Mouse (Mus musculus) myocyte (in vitro differentiated cells): ENCODE results near the gene Pwp1. TPM values are rescaled to one million over a fixed set of nuclear protein-coding genes. Genes with fewer than 3 reads are reported as not detected.
A peak's percentile ranks its signal among the peaks of the same experiment; 100 is the strongest.

Experiments
- H3K27me3 ChIP-seq: one replicate; pipeline ENCODE4 v1.6.1; 2011; ENCODE audit not compliant: control insufficient read depth, insufficient read depth, insufficient read length
- H3K36me3 ChIP-seq: one replicate; pipeline ENCODE4 v1.6.1; 2011; ENCODE audit not compliant: control insufficient read depth, insufficient read depth
- H3K4me2 ChIP-seq: one replicate; pipeline ENCODE4 v1.6.1; 2011; ENCODE audit warnings: low read depth, control low read depth
- H3K4me3 ChIP-seq: one replicate; pipeline ENCODE4 v1.5.1; 2011; ENCODE audit warnings: mild to moderate bottlenecking, control low read depth, moderate library complexity
- H3K79me2 ChIP-seq: one replicate; pipeline ENCODE4 v1.6.1; 2011; ENCODE audit not compliant: control insufficient read depth, insufficient read depth
- H3ac ChIP-seq: one replicate; pipeline ENCODE4 v1.6.1; 2011; ENCODE audit not compliant: control insufficient read depth, insufficient read length
- CEBPB ChIP-seq: IDR thresholded peaks from 2 replicates; pipeline ENCODE4 v1.6.1; 2011; ENCODE audit warnings: mild to moderate bottlenecking, moderate library complexity; ENCODE audit not compliant: poor library complexity, insufficient read depth, severe bottlenecking
- E2F4 ChIP-seq: IDR thresholded peaks from one replicate; pipeline ENCODE4 v1.6.1; 2011; ENCODE audit warnings: mild to moderate bottlenecking, control low read depth, moderate library complexity; ENCODE audit not compliant: insufficient read depth
- MAX ChIP-seq: IDR thresholded peaks from one replicate; pipeline ENCODE4 v1.6.1; 2011; ENCODE audit warnings: low read depth, mild to moderate bottlenecking, control low read depth
- MYOD1 ChIP-seq, 3 experiments: IDR thresholded peaks; one replicate each; pipeline ENCODE4 v1.6.1; 2011; ENCODE audit warnings: control low read depth in 2 of 3, low read depth in 2 of 3, mild to moderate bottlenecking in 2 of 3, moderate library complexity in 1 of 3; ENCODE audit not compliant: insufficient read length in 2 of 3, control insufficient read depth in 1 of 3
- MYOG ChIP-seq, 3 experiments: IDR thresholded peaks; one replicate each; pipeline ENCODE4 v1.6.1; 2011; ENCODE audit warnings: control low read depth in 2 of 3, low read depth in 2 of 3, mild to moderate bottlenecking in 2 of 3; ENCODE audit not compliant: insufficient read length in 2 of 3, control insufficient read depth in 1 of 3, insufficient read depth in 1 of 3
- POLR2A ChIP-seq: IDR thresholded peaks from one replicate; pipeline ENCODE4 v1.6.1; 2011; ENCODE audit warnings: low read depth, mild to moderate bottlenecking, control low read depth, moderate library complexity; ENCODE audit not compliant: insufficient read length
- POLR2AphosphoS2 ChIP-seq: IDR thresholded peaks from one replicate; pipeline ENCODE4 v1.6.1; 2011; ENCODE audit warnings: low read depth, control low read depth; ENCODE audit not compliant: insufficient read length
- REST ChIP-seq: IDR thresholded peaks from one replicate; pipeline ENCODE4 v1.6.1; 2011; ENCODE audit warnings: mild to moderate bottlenecking, control low read depth, moderate library complexity; ENCODE audit not compliant: insufficient read depth, insufficient read length
- SRF ChIP-seq: IDR thresholded peaks from one replicate; pipeline ENCODE4 v1.6.1; 2011; ENCODE audit warnings: low read depth; ENCODE audit not compliant: control insufficient read depth, insufficient read length
- TCF12 ChIP-seq: IDR thresholded peaks from one replicate; pipeline ENCODE4 v1.6.1; 2011; ENCODE audit warnings: mild to moderate bottlenecking, control low read depth; ENCODE audit not compliant: poor library complexity, insufficient read depth, severe bottlenecking
- TCF3 ChIP-seq: IDR thresholded peaks from one replicate; pipeline ENCODE4 v1.6.1; 2011; ENCODE audit warnings: low read depth, control low read depth; ENCODE audit not compliant: insufficient read length
- USF1 ChIP-seq: IDR thresholded peaks from one replicate; pipeline ENCODE4 v1.6.1; 2011; ENCODE audit warnings: low read depth, mild to moderate bottlenecking, control low read depth, moderate library complexity
- polyA plus RNA-seq: library from polyadenylated mRNA; unstranded; fragments of >200 nt; fragmentation: generic; extraction: Trizol; gene quantifications from one replicate; pipeline ENCODE4 v1.2.1, GENCODE M21; 2012; ENCODE audit warnings: missing spikeins

The Pwp1 gene
- polyA plus RNA-seq, 1 experiment = 28.0 TPM

GRCm38 (mm10) chr10:85927676-85928445, 98.6 kb downstream of the Pwp1 start, which contains the start of gene Ascl4:
Ascl4 (plus strand) TSS chr10:85927681.
- Histone ChIP-seq H3K4me2 (peak within 1 kb of the TSS; percentile 53), H3K36me3 (no peaks in the 10 kb centered on the region), H3ac (no peak within 1 kb of the TSS), H3K27me3 (peaks cover 27% of the 10 kb centered on the region), H3K79me2 (no peaks in the 10 kb centered on the region), H3K4me3 (no peak within 1 kb of the TSS)
- TF ChIP-seq REST (no peak), TCF12 (no peak), MYOD1 (IDR thresholded peaks at IDR 0.05; ENCODE audit: control insufficient read depth in 1 of 3, insufficient read length in 2 of 3, low read depth in 2 of 3) (no peak), CEBPB (no peak), POLR2A (no peak), MYOG (IDR thresholded peaks at IDR 0.05; ENCODE audit: control insufficient read depth in 1 of 3, insufficient read depth in 1 of 3, insufficient read length in 2 of 3, low read depth in 2 of 3) (no peak), E2F4 (no peak), USF1 (no peak), POLR2AphosphoS2 (no peak), SRF (no peak), MAX (no peak)

- H3K79me2 ChIP-seq = no peaks in the 10 kb centered on the region
- H3K4me3 ChIP-seq = no peak overlapping the region
- no peak overlapping the region for H3ac ChIP-seq
- H3K36me3 ChIP-seq = no peaks in the 10 kb centered on the region
- TF ChIP-seq MYOD1 (IDR thresholded peaks at IDR 0.05; ENCODE audit: control insufficient read depth in 1 of 3, insufficient read length in 2 of 3, low read depth in 2 of 3) = no peak
- no peak for TF ChIP-seq CEBPB
- no peak for TF ChIP-seq MAX
- no peak for TF ChIP-seq MYOG (IDR thresholded peaks at IDR 0.05; ENCODE audit: control insufficient read depth in 1 of 3, insufficient read depth in 1 of 3, insufficient read length in 2 of 3, low read depth in 2 of 3)
- no peak for TF ChIP-seq TCF3
- TF ChIP-seq TCF12 = no peak
- no peak for TF ChIP-seq POLR2AphosphoS2
- TF ChIP-seq REST = no peak
- no peak for TF ChIP-seq POLR2A
- TF ChIP-seq USF1 = no peak
- TF ChIP-seq SRF = no peak
- TF ChIP-seq E2F4 = no peak
- H3K4me2 ChIP-seq = peak overlapping the region; percentile 53
- peaks cover 20% of the 10 kb centered on the region for H3K27me3 ChIP-seq
These were observed 99.4 kb downstream of the Pwp1 start for GRCm38 (mm10) chr10:85928499-85929207.

- Histone ChIP-seq H3K4me2 (no peak overlapping the region), H3K4me3 (no peak overlapping the region)
These were observed 99.9 kb downstream of the Pwp1 start for GRCm38 (mm10) chr10:85929208-85929591.

GRCm38 (mm10) chr10:85929962-85930361, 100.7 kb downstream of the Pwp1 start:
- H3K36me3 ChIP-seq = no peaks in the 10 kb centered on the region
- no peaks in the 10 kb centered on the region for H3K79me2 ChIP-seq
- TF ChIP-seq TCF3 = no peak
- TF ChIP-seq TCF12 = no peak
- no peak for TF ChIP-seq POLR2AphosphoS2
- no peak for TF ChIP-seq MYOG (IDR thresholded peaks at IDR 0.05; ENCODE audit: control insufficient read depth in 1 of 3, insufficient read depth in 1 of 3, insufficient read length in 2 of 3, low read depth in 2 of 3)
- no peak for TF ChIP-seq CEBPB
- TF ChIP-seq POLR2A = no peak
- no peak for TF ChIP-seq SRF
- TF ChIP-seq MAX = no peak
- no peak for TF ChIP-seq REST
- no peak for TF ChIP-seq USF1
- TF ChIP-seq E2F4 = no peak
- TF ChIP-seq MYOD1 (IDR thresholded peaks at IDR 0.05; ENCODE audit: control insufficient read depth in 1 of 3, insufficient read length in 2 of 3, low read depth in 2 of 3) = no peak
- no peak overlapping the region for H3K4me3 ChIP-seq
- H3ac ChIP-seq = no peak overlapping the region
- peaks cover 10% of the 10 kb centered on the region for H3K27me3 ChIP-seq
- H3K4me2 ChIP-seq = no peak overlapping the region

More at GRCm38 (mm10) chr10:85929208-85929591, 99.9 kb downstream of the Pwp1 start:
- H3K36me3 ChIP-seq = no peaks in the 10 kb centered on the region
- no peak for TF ChIP-seq TCF3
- TF ChIP-seq USF1 = no peak
- no peak for TF ChIP-seq CEBPB
- TF ChIP-seq E2F4 = no peak
- TF ChIP-seq MAX = no peak
- no peak for TF ChIP-seq POLR2AphosphoS2
- no peak for TF ChIP-seq TCF12
- TF ChIP-seq POLR2A = no peak
- no peaks in the 10 kb centered on the region for H3K79me2 ChIP-seq
- H3K27me3 ChIP-seq = peaks cover 14% of the 10 kb centered on the region
- no peak overlapping the region for H3ac ChIP-seq
